Mouse (Mus musculus) brain, adult 2 months (tissue): ENCODE measurements around the gene Omg.

ENCODE experiments used
- DNase-seq: peaks from one replicate; pipeline ENCODE4 v3.0.0; 2011; ENCODE audit warnings: low read depth, low spot score

The Omg gene

GRCm38 (mm10) chr11:79515798-79516197, 11.9 kb upstream of the Omg start:
- DNase-seq, result no peak

- no peak for DNase-seq
Measured at GRCm38 (mm10) chr11:79515331-79515730, 11.4 kb upstream of the Omg start.

GRCm38 (mm10) chr11:79511970-79512369, 8.1 kb upstream of the Omg start:
- DNase-seq, result no peak

- peak; percentile 69 for DNase-seq
Measured at GRCm38 (mm10) chr11:79504506-79504905, 622 bp upstream of the Omg start.

GRCm38 (mm10) chr11:79502917-79503316, 967 bp downstream of the Omg start:
- DNase-seq, result peak; percentile 84

GRCm38 (mm10) chr11:79494976-79495800, 8.7 kb downstream of the Omg start:
- peak; percentile 52 for DNase-seq

- DNase-seq, result no peak
Measured at GRCm38 (mm10) chr11:79484721-79485120, 19.2 kb downstream of the Omg start.

GRCm38 (mm10) chr11:79483876-79484528, 19.9 kb downstream of the Omg start:
- DNase-seq, result no peak

- DNase-seq, result no peak
Measured at GRCm38 (mm10) chr11:79483392-79483791, 20.5 kb downstream of the Omg start.

GRCm38 (mm10) chr11:79468097-79468496, 35.8 kb downstream of the Omg start:
- peak; percentile 59 for DNase-seq

- peak; percentile 53 for DNase-seq
Measured at GRCm38 (mm10) chr11:79460756-79461450, 43.0 kb downstream of the Omg start.

GRCm38 (mm10) chr11:79459846-79460245, 44.0 kb downstream of the Omg start:
- DNase-seq, result peak; percentile 53

- DNase-seq, result no peak
Measured at GRCm38 (mm10) chr11:79457928-79458327, 46.0 kb downstream of the Omg start.

- no peak for DNase-seq
Measured at GRCm38 (mm10) chr11:79452966-79453365, 50.9 kb downstream of the Omg start.
